Mouse (Mus musculus) monocyte, adult 2 months (primary cell): ENCODE data around the gene Mien1.

ENCODE experiments used
- DNase-seq, 2 experiments: peaks; one replicate each; pipeline ENCODE4 v3.0.0; 2022; ENCODE audit warnings: low spot score in 2 of 2, low read depth in 1 of 2

Gene Mien1

DNA sequence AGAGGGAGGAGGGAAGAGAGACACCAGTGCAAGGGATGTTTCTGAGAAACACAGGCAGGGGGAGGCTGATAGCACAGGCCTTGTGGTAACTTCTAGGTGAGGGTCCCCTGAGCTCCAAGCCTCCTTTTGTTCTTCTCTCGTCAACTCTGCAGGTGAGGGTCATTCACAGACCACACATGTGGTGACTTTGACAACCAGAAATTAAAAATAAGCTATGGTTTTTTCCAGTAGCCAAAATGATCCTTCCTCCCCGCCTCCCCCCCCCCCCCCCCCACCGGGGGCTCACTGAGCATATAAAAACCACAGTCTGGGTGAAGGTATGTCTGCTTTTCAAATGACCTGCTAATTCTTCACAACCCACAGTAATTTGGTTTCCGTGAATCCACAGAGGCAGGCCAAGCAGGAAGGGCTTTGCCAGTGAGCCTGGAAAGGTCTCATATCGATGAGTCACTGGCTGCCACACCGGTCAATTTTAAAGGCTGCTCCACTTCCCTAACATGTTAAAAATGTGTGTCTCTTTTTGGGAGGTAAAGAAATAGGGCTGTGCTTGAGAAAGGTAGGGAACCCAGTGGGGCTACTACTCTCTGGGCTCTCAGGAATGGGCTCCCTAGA, 22.4 kb upstream of the Mien1 start:
- DNase-seq = no peak

- no peak for DNase-seq
These were observed 21.1 kb upstream of the Mien1 start for GRCm38 (mm10) chr11:98459860-98460259.

DNA sequence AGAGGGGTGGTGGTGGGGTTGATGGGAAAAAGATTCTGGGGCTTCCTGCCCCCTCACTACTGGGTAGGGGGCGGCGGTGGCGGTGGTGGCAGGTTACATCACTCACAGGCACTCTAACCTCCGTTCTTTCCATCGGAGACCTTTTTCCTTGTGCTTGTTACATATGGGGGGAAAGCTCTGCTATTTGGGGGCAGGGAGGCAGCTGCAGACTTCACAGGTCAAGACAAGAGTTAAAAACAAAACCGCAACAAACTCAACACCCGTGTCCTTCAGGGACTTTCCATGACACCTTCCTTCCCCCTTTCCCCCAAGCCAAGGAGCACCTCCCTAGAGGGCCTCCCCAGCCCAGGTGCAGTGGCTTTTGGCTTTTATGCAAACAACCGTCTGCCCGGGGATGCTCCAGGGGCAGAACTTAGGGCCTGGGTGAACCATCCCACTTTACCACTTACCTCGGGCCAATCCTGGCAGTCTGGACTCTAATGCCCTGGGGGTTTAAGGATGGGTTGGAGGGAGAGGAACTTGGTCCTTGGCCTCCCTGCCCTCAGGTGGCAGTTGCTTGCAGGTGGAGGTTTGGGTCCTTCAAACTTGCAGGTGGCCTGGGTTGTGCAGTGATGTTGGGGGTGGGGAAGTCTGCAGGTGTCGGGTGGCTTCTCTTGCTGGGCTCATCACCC, 20.4 kb upstream of the Mien1 start:
- no peak for DNase-seq

- no peak for DNase-seq
These were observed 19.6 kb upstream of the Mien1 start for GRCm38 (mm10) chr11:98458121-98458990.

- DNase-seq = peak; percentile 55 to 73
These were observed 18.8 kb upstream of the Mien1 start for GRCm38 (mm10) chr11:98457367-98458120.

GRCm38 (mm10) chr11:98456945-98457344, 18.2 kb upstream of the Mien1 start:
- no peak for DNase-seq

DNA sequence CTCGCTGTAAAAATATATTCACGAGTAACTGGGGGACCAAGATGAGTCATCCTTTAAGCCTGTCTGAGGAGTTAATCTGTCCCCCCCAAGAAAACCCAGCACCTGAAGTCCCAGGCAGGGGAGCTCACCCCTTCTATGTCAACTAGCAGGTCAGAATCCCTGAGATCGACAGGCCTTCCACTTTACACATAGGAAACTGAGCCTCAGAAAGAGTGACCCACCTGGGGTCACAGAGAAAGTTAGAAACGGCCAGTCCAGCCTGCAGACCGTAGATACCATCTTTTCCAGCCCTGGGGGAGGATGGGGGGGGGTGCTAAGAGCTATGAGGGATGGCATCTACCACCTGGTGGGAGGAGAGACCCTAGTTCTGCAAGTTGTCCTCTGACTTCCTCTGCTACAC, 17.8 kb upstream of the Mien1 start:
- no peak for DNase-seq

DNA sequence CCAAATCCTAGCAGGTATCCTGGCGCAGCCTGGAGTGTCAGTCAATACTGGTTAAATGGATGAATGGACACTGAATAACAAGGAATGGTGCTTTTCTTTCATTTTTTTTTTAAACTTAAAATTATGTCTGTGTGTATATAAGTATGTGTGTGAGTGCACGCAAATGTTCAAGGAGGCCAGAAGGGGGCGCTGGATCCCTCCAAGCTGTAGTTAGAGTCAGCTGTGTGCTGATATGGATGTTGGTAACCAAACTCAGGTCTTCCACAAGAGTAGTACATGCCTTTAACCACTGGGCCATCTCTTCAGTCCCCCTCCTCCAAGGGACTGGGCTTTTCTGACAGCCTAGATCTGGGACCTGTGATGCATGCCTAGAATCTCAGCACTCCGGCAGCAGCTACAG, 16.7 kb upstream of the Mien1 start:
- no peak for DNase-seq

- DNase-seq = no peak
These were observed 11.4 kb upstream of the Mien1 start for GRCm38 (mm10) chr11:98449921-98450771.

DNA sequence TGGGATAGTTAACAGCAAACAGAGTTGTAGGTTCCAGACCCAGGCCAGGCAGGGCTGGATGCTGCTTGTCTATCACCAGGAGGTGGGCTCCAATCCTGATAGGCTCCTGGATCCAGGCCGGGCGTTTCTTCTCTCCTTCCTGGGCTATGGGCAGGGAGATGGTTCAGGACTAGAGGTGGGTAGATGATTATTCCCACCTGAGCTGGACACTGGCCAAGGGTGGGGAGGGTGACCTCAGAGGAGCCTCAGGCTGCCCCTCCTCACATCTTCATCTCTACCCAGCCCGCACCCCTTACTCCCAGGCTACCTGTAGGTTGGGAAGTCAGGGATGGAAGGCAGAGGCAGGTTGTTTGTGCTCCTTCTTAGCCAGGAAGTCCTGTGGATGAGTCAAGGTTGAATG, 10.6 kb upstream of the Mien1 start:
- no peak for DNase-seq

- no peak for DNase-seq
These were observed 9.5 kb upstream of the Mien1 start for GRCm38 (mm10) chr11:98448191-98448790.

- no peak for DNase-seq
These were observed 8.7 kb upstream of the Mien1 start for GRCm38 (mm10) chr11:98447475-98447834.

DNA sequence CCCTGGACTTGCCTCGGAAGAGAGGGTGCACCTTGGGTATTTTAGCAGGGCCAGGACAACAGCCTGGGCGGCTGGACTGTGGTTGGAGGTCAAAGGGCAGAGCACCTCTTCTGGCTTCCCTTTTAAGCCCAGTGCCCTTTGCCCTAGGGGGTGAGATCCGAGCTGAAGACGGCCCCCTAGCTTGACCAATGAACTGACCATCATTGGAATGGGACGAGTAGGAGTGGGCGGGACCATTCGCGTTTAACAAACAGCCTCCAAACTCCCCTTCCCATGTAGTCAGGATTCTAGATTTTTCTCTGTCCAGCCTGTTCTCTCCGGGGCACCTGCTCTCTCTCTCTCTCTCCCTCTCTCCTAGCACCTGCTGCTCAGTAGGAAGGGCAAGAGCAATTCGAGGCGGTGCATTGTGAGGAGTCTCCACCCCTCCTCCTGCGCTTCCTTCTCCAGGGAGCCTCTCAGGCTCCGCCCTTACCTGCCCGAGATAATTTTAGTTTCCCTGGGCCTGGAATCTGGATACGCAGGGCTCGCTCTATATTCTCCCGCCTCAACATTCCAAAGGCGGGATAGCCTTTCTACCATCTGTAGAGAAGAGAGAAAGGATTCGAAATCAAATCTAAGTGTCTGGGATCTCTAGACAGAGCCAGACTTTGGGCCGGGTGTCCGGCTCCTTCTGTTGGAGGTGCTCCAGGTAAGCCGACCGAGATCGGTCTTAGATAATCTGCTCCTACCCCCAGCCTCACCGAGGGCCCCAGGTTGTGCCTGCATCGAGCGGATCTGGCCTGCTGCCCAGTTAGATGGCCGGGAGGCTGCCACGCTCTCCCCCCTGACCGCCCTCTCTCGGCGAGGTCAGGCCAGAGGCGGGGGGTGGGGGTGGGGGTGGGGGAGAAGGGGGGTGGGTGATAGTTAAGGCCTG, 8.0 kb upstream of the Mien1 start:
- DNase-seq = no peak

- DNase-seq = no peak
These were observed 7.4 kb upstream of the Mien1 start, which contains the start of gene Grb7 for GRCm38 (mm10) chr11:98446213-98446561. Gene Grb7, plus strand, starts transcription at chr11:98446394.

DNA sequence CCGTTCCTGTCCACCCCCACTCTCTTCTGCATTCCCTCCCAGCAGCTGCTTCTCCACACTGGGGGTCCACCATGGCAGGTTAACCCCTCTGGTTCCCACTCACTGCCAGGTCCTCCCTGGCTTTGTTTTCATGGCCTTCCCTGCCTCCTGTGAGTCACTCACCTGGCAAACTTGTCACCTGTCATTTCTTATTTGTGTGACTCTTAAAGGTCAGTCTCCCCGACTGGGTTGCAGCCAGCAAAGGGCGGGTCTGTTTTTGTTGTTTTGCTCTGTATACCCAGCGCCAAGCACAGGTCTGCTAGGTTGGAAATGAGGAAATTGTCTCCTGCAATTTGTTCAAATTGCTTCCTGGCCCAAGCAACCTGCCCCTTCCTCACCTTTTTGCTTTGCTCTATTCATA, 6.9 kb upstream of the Mien1 start:
- DNase-seq = no peak

DNA sequence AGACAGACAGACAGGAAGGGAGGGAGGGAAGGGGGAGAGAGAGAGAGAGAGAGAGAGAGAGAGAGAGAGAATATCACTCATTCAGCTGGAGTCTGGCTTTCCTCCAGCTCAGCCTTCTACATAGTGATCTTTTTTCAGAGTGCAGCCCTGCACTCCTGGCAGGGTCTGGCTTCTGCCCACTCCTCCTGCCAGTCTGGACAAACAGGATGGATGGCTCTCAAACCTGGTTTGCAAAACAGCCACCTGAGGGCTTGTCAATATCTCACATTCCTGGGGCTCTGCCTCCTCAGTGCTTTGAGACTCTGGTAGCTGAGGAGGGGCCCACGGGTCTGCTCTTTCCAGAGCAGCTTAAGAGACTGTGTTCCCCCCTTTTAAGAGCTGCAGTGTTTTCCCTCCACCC, 6.4 kb upstream of the Mien1 start:
- DNase-seq = no peak

- DNase-seq = no peak
These were observed 4.9 kb upstream of the Mien1 start for GRCm38 (mm10) chr11:98443688-98444087.

DNA sequence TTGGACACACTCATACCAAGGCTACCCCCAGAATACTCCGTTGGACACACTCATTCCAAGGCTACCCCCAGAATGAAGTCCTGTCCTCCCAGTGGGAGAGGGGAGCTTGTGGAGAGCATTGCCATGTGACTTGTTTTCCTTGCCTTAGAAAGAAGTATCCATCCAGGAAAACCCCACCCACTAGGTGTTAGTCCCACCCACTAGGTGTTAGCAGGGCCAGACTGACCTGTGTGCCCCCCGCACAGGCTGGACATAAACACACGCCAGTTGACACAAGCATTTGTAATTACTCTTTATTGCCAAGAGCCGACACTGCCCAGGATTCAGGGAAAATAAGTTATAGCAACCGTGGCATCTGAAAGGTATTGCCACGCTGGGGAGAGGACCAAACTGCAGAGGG, 1.4 kb downstream of the Mien1 start:
- DNase-seq = no peak

DNA sequence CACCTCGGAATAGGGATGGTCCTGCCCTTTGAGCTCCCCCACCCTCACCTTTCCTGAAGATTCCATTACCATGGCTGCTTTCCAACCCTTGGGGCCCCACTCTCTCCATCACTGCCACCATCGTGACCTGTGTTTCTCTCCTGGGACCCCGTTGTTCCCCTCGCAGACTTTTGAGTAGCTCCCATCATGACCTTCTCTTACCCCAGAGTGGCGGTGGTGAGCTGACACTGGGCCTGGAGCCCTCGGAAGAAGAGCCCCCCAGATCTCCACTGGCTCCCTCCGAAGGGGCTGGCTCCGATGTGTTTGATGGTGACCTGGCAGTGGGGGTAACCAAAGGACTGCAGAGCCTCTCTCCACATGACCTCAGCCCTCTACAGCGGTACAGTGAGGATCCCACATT, 3.1 kb downstream of the Mien1 start:
- no peak for DNase-seq
